Mouse (Mus musculus) cerebellum, adult 2 months (tissue): ENCODE data around the gene Kcnip1. TPM values are rescaled to one million over a fixed set of nuclear protein-coding genes. Genes with fewer than 3 reads are reported as not detected.

Source experiments
- DNase-seq, 2 experiments: peaks; one replicate each; pipeline ENCODE4 v3.0.0; 2021
- H3K27ac ChIP-seq: fragments of 200-500 bp; 2 replicates; pipeline ENCODE4 v1.5.1; 2012; ENCODE audit warnings: low read length, control low read depth, inconsistent platforms; ENCODE audit not compliant: insufficient read depth
- H3K27me3 ChIP-seq: fragments of 200-500 bp; 2 replicates; pipeline ENCODE4 v1.6.1; 2012; ENCODE audit warnings: inconsistent platforms, mild to moderate bottlenecking, low read length, moderate library complexity; ENCODE audit not compliant: control insufficient read depth, insufficient read depth
- H3K4me1 ChIP-seq: fragments of 200-500 bp; 2 replicates; pipeline ENCODE4 v1.6.1; 2011; ENCODE audit warnings: low read length; ENCODE audit not compliant: control insufficient read depth, insufficient read depth
- H3K4me3 ChIP-seq: fragments of 200-500 bp; replicated peaks from 2 replicates; pipeline ENCODE3; 2011; ENCODE audit warnings: mild to moderate bottlenecking, low read depth, low read length, control low read depth; ENCODE audit not compliant: insufficient read depth
- CTCF ChIP-seq: fragments of 200-500 bp; IDR thresholded peaks from 2 replicates; pipeline ENCODE4 v1.5.1; 2011; ENCODE audit warnings: low read depth, mild to moderate bottlenecking, control low read depth, low read length, moderate library complexity, borderline replicate concordance; ENCODE audit not compliant: insufficient read depth
- POLR2A ChIP-seq: fragments of 200-500 bp; IDR thresholded peaks from 2 replicates; pipeline ENCODE4 v1.6.1; 2011; ENCODE audit warnings: low read length, control low read depth, borderline replicate concordance; ENCODE audit not compliant: insufficient read depth
- WGBS: fragments of 180-500 bp; shearing (Covaris S2); methylation state at CpG from one replicate; pipeline ENCODE4 v1.1.7; 2018; 5-methylcytosine and 5-hydroxymethylcytosine counted together
- polyA plus RNA-seq: library from polyadenylated mRNA; depleted of rRNA; stranded (reverse); fragments of >200 nt; gene quantifications from 2 replicates; pipeline ENCODE4 v1.2.3, GENCODE M21; 2012

Gene Kcnip1
- polyA plus RNA-seq, 1 experiment = 78.8 TPM

GRCm38 (mm10) chr11:33663599-33663998 is 329.4 kb downstream of the Kcnip1 start:
- Histone ChIP-seq H3K4me1 (no peaks in the 10 kb centered on the region), H3K4me3 (no peak overlapping the region), H3K27ac (no peak overlapping the region), H3K27me3 (no peaks in the 10 kb centered on the region)
- TF ChIP-seq POLR2A = no peak
- TF ChIP-seq CTCF = no peak
- 89% methylated on average over 2 of the region's 2 CpGs for WGBS
- DNase-seq = no peak

- no peak for DNase-seq
- 87% methylated on average over 13 of the region's 13 CpGs for WGBS
- H3K27me3 ChIP-seq = no peaks in the 10 kb centered on the region
- TF ChIP-seq POLR2A = no peak
- no peak for TF ChIP-seq CTCF
- H3K27ac ChIP-seq = no peak overlapping the region
- no peaks in the 10 kb centered on the region for H3K4me1 ChIP-seq
- H3K4me3 ChIP-seq = no peak overlapping the region
These were observed 332.7 kb downstream of the Kcnip1 start for GRCm38 (mm10) chr11:33660016-33660913.

DNA sequence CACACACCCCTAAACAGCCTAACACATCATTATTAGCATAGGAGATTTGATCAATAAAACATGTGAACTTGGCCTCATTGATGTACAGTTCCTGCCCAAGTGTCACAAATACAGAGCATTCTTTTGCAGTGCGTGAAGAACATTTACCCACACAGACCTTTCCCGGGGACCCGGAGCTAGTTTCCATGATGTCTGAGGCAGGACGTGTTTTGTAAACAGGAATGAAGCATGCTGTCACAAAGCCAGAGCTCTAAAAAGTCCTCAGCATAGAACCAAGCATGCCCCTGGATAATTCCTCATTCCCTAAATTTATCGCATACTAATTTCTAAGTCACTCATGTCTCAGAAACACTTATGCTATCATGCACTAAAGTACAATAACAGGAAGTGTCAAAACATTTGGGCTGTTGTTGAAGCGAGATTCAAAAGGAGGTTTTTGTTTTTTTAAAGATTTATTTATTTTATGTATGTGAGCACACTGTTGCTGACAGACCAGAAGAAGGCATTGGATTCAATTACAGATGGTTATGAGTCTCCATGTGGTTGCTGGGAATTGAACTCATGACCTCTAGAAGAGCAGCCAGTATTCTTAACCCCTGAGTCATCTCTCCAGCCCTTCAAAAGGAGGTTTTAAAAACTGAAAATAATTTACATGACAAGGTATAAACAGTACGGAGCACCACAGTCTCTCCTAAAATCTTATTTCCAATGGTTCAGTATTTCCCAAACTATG is 336.9 kb downstream of the Kcnip1 start:
- TF ChIP-seq POLR2A = no peak
- no peak for TF ChIP-seq CTCF
- no peak overlapping the region for H3K4me3 ChIP-seq
- H3K4me1 ChIP-seq = no peaks in the 10 kb centered on the region
- WGBS = 74% methylated on average over 7 of the region's 7 CpGs
- no peak overlapping the region for H3K27ac ChIP-seq
- DNase-seq = no peak
- H3K27me3 ChIP-seq = no peaks in the 10 kb centered on the region

- H3K4me3 ChIP-seq = no peak overlapping the region
- H3K27ac ChIP-seq = no peak overlapping the region
- WGBS = 71% methylated on average over 3 of the region's 3 CpGs
- no peak for TF ChIP-seq POLR2A
- TF ChIP-seq CTCF = no peak
- DNase-seq = no peak
- no peaks in the 10 kb centered on the region for H3K27me3 ChIP-seq
- H3K4me1 ChIP-seq = no peaks in the 10 kb centered on the region
These were observed 337.7 kb downstream of the Kcnip1 start for GRCm38 (mm10) chr11:33655221-33655620.

GRCm38 (mm10) chr11:33654485-33654884 is 338.5 kb downstream of the Kcnip1 start:
- H3K4me3 ChIP-seq = no peak overlapping the region
- H3K27me3 ChIP-seq = no peaks in the 10 kb centered on the region
- no peak for DNase-seq
- 86% methylated on average over 2 of the region's 2 CpGs for WGBS
- H3K27ac ChIP-seq = no peak overlapping the region
- no peaks in the 10 kb centered on the region for H3K4me1 ChIP-seq
- TF ChIP-seq CTCF = no peak
- TF ChIP-seq POLR2A = no peak

GRCm38 (mm10) chr11:33649358-33649757 is 343.6 kb downstream of the Kcnip1 start:
- Histone ChIP-seq H3K4me1 (no peaks in the 10 kb centered on the region), H3K27ac (no peak overlapping the region), H3K4me3 (no peak overlapping the region), H3K27me3 (no peaks in the 10 kb centered on the region)
- TF ChIP-seq CTCF (no peak), POLR2A (no peak)
- no peak for DNase-seq
- 74% methylated on average over 2 of the region's 2 CpGs for WGBS

GRCm38 (mm10) chr11:33637107-33637506 is 355.8 kb downstream of the Kcnip1 start:
- no peak for TF ChIP-seq CTCF
- TF ChIP-seq POLR2A = no peak
- H3K4me3 ChIP-seq = no peak overlapping the region
- no peak for DNase-seq
- no peaks in the 10 kb centered on the region for H3K4me1 ChIP-seq
- no peak overlapping the region for H3K27ac ChIP-seq
- 96% methylated on average over 2 of the region's 2 CpGs for WGBS
- no peaks in the 10 kb centered on the region for H3K27me3 ChIP-seq

DNA sequence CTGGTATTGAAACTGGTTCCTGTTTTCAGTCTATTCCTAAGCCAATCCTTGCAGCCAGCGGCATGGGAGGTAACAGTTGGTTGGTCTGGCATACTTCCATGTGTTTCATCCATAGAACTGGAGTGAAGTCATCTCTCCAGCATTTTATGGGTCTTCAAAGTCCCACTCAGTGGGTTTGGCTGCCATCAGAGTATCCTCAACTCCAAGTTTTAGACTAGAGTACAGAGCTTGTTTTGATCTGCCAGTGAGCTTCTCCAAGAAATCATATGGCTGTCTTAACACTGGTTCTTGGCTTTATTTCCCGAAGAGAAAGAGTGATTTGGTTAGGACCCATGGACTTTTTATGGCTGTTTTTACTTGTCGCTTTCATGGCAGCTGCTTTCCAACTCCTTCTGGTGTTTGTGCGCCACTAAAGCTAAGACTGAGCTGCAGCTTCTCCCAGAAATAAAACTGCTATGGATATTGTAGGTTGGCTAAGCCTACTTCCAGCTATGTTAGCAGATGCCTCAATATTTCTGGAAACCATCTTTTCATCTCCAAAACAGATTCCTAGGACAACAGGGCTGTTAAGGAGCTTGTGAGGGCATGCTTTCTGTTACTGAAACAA is 365.7 kb downstream of the Kcnip1 start:
- H3K27ac ChIP-seq = no peak overlapping the region
- no peak for TF ChIP-seq CTCF
- no peak for TF ChIP-seq POLR2A
- no peak overlapping the region for H3K4me3 ChIP-seq
- no peak for DNase-seq
- whole genome bisulfite sequencing = 42% methylated on average over 4 of the region's 4 CpGs
- H3K27me3 ChIP-seq = no peaks in the 10 kb centered on the region
- no peaks in the 10 kb centered on the region for H3K4me1 ChIP-seq
